14 mouse cellular contexts compared by ENCODE assay signal in genomic region chr8:44093491-44093890, GRCm38 (mm10).
"Had no signal": no experiment of that assay in that cellular context is flagged by ENCODE, and none has a peak within 500 bp of the region (broad histone marks: within the 10 kb centered on the region; RNA-seq: fewer than 3 reads in every experiment).

No protein-coding gene starts in this region.

- H3K27ac ChIP-seq: layer of hippocampus, adult 2 months; limb, embryonic 12.5 days; liver, embryonic 13.5 days; lung, embryonic 15.5 days; midbrain, embryonic 13.5 days; neural tube, embryonic 15.5 days had no signal

- H3K4me3 ChIP-seq: layer of hippocampus, adult 2 months; limb, embryonic 12.5 days; liver, embryonic 13.5 days; lung, embryonic 15.5 days; midbrain, embryonic 13.5 days; neural tube, embryonic 15.5 days had no signal

- H3K27me3 ChIP-seq: limb, embryonic 12.5 days; liver, embryonic 13.5 days; lung, embryonic 15.5 days; midbrain, embryonic 13.5 days; neural tube, embryonic 15.5 days had no signal

- H3K4me2 ChIP-seq: limb, embryonic 12.5 days; liver, embryonic 13.5 days; lung, embryonic 15.5 days; midbrain, embryonic 13.5 days; neural tube, embryonic 15.5 days had no signal

- H3K9ac ChIP-seq: limb, embryonic 12.5 days; liver, embryonic 13.5 days; liver, postnatal 0 days; lung, embryonic 15.5 days; midbrain, embryonic 13.5 days; neural tube, embryonic 15.5 days had no signal

- H3K9me3 ChIP-seq: limb, embryonic 12.5 days; liver, embryonic 13.5 days; lung, embryonic 15.5 days; midbrain, embryonic 13.5 days; neural tube, embryonic 15.5 days had no signal

- H3K36me3 ChIP-seq: limb, embryonic 12.5 days; liver, embryonic 13.5 days; lung, embryonic 15.5 days; midbrain, embryonic 13.5 days; neural tube, embryonic 15.5 days had no signal

- DNase-seq: kidney, postnatal 36 days; liver; liver, embryonic 13.5 days; liver, postnatal 0 days; right cerebral cortex, adult 18-20 months; right cerebral cortex, postnatal 25 days; spleen, adult 18-20 months; thymus, adult 18-20 months; thymus, postnatal 14 days had no signal

- ATAC-seq: liver, postnatal 0 days; midbrain, embryonic 13.5 days had no signal

- H3K4me1 ChIP-seq: limb, embryonic 12.5 days; liver, embryonic 13.5 days; lung, embryonic 15.5 days; midbrain, embryonic 13.5 days; neural tube, embryonic 15.5 days had no signal
